Mouse (Mus musculus) adrenal gland (tissue): ENCODE measurements around the gene Eif4g3.

Experiments used
- intact Hi-C: fragments of 180-260 bp; cut with DNase I; formaldehyde crosslinking; loops from one replicate; pipeline ENCODE4 v1.15.1; 2025

Gene Eif4g3

GRCm38 (mm10) chr4:137984746-137985145, 8.1 kb upstream of the Eif4g3 start:
- intact Hi-C loops = no loop called here

- intact Hi-C loops = no loop called here
Observed at GRCm38 (mm10) chr4:137989426-137989825, 3.4 kb upstream of the Eif4g3 start.

- intact Hi-C loops = no loop called here
Observed at GRCm38 (mm10) chr4:137990433-137990832, 2.4 kb upstream of the Eif4g3 start.

GRCm38 (mm10) chr4:137991240-137991639, 1.6 kb upstream of the Eif4g3 start:
- intact Hi-C loops = no loop called here

GRCm38 (mm10) chr4:137993291-137993758, 503 bp downstream of the Eif4g3 start:
- intact Hi-C loops = no loop called here

GRCm38 (mm10) chr4:137993821-137994561, 1.2 kb downstream of the Eif4g3 start:
- intact Hi-C loops = no loop called here

- intact Hi-C loops = no loop called here
Observed at GRCm38 (mm10) chr4:137994562-137995336, 1.9 kb downstream of the Eif4g3 start.

- intact Hi-C loops = no loop called here
Observed at GRCm38 (mm10) chr4:137995399-137995798, 2.6 kb downstream of the Eif4g3 start.

- intact Hi-C loops = no loop called here
Observed at GRCm38 (mm10) chr4:137998232-137998631, 5.4 kb downstream of the Eif4g3 start.

- intact Hi-C loops = no loop called here
Observed at GRCm38 (mm10) chr4:138000682-138001081, 7.9 kb downstream of the Eif4g3 start.

GRCm38 (mm10) chr4:138003909-138004610, 11.2 kb downstream of the Eif4g3 start:
- intact Hi-C loops = no loop called here

GRCm38 (mm10) chr4:138005781-138006180, 13.0 kb downstream of the Eif4g3 start:
- intact Hi-C loops = no loop called here

GRCm38 (mm10) chr4:138006951-138007613, 14.3 kb downstream of the Eif4g3 start:
- intact Hi-C loops = no loop called here

- intact Hi-C loops = no loop called here
Observed at GRCm38 (mm10) chr4:138008646-138009045, 15.8 kb downstream of the Eif4g3 start.

GRCm38 (mm10) chr4:138009786-138010502, 17.1 kb downstream of the Eif4g3 start:
- intact Hi-C loops = no loop called here

GRCm38 (mm10) chr4:138013723-138014479, 21.1 kb downstream of the Eif4g3 start:
- intact Hi-C loops = no loop called here

- intact Hi-C loops = no loop called here
Observed at GRCm38 (mm10) chr4:138015966-138016365, 23.1 kb downstream of the Eif4g3 start.

- intact Hi-C loops = no loop called here
Observed at GRCm38 (mm10) chr4:138017085-138017637, 24.3 kb downstream of the Eif4g3 start.

- intact Hi-C loops = no loop called here
Observed at GRCm38 (mm10) chr4:138018011-138018410, 25.2 kb downstream of the Eif4g3 start.

- intact Hi-C loops = no loop called here
Observed at GRCm38 (mm10) chr4:138020231-138020630, 27.4 kb downstream of the Eif4g3 start.
